Mouse (Mus musculus): ENCODE data around the gene Supt4a. TPM values are rescaled to one million over a fixed set of nuclear protein-coding genes. Genes with fewer than 3 reads are reported as not detected.

The Supt4a gene
- polyA plus RNA-seq (2016; fragmentation: Nextera tagmentation; extraction: Ambion mirVana): 207 and 209 TPM in 2 replicates

GRCm38 (mm10) chr11:87737175-87737740 is at the start of gene Supt4a:
Gene Supt4a (plus strand): TSS chr11:87737552.
- Histone ChIP-seq H3K36me3 (peaks cover 47% of the 10 kb centered on the region), H3K27ac (peak within 1 kb of the TSS; percentile 97), H3K9me3 (replicated peaks) (no peaks in the 10 kb centered on the region), H3K4me3 (peak within 1 kb of the TSS; percentile 89), H3K27me3 (replicated peaks) (no peaks in the 10 kb centered on the region), H3K9ac (peak within 1 kb of the TSS; percentile 89), H3K4me1 (peaks cover 62% of the 10 kb centered on the region), H3K4me2 (peak within 1 kb of the TSS; percentile 89)
- WGBS (ENCODE audit: insufficient replicate concordance): under 1% methylated on average over 57 of the region's 57 CpGs
- ATAC-seq: peak; percentile 88

DNA sequence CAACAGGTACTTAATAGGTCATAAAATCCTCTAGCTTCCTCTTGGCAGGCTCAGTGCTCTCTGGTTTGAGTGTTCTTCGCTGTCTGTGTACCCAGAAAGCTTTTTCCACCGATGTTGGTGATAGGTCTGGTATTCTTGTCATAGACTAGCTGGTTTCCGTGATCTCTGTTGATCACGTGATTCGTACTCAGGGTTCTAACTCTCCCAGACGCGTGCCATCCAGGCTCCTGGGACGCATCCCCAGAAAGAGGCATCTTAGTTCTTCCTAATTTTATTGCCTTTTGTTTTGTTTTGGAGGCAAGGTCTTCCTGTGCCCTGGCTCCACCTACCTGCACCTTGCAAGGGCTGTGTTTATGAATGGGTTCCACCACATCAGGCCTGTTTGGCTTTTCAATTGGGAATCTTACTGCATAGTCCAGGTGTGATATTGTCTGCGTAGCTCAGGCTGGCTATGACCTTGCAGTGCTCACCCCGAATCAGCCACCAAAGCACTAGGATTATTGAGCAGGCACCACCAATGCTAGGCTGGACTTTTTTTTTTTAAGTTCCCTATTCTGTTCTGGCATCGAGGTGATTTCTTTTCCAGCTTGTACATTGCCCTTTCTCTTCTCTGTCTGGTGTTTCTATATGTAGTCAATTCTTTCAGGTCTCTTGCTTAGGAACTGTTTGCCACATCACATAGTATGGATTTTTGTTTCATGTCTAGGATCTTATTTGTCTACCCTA is 48.7 kb upstream of the Supt4a start:
- ATAC-seq: no peak
- Histone ChIP-seq H3K4me1 (peaks cover 77% of the 10 kb centered on the region), H3K27ac (peak overlapping the region; percentile 45; the same call in 1 of the 2 replicates), H3K9me3 (replicated peaks) (no peaks in the 10 kb centered on the region), H3K36me3 (no peaks in the 10 kb centered on the region), H3K4me3 (no peak overlapping the region), H3K9ac (0 out of 2 replicates have a peak overlapping the region, but pooled peaks have one; percentile 6), H3K27me3 (replicated peaks) (no peaks in the 10 kb centered on the region), H3K4me2 (peak overlapping the region; percentile 26)
- 75% methylated on average over 11 of the region's 11 CpGs for WGBS (ENCODE audit: insufficient replicate concordance)

DNA sequence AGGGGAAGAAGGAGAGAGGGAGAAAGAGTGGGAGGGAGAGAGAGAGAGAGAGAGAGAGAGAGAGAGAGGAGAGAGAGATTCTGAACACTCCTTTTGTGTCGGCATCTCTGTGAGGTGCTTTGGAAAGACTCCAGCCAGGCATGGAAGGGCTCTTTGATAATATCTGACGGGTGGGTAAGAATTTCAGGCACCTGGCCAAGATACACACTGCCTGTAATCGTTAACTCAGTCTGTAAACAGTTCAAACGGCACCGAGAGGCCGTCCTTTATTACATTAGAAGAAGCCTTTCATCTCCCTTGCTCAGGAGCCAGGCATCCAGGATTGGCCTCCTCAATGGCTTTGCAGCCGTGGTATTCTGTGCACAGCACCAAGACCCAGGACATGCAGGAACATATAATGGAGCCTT is 47.9 kb upstream of the Supt4a start:
- Histone ChIP-seq H3K4me1 (peaks cover 77% of the 10 kb centered on the region), H3K36me3 (no peaks in the 10 kb centered on the region), H3K4me2 (peak overlapping the region; percentile 54), H3K4me3 (no peak overlapping the region), H3K27ac (peak overlapping the region; percentile 50; the same call in 1 of the 2 replicates), H3K27me3 (replicated peaks) (no peaks in the 10 kb centered on the region), H3K9ac (0 out of 2 replicates have a peak overlapping the region, but pooled peaks have one; percentile 3), H3K9me3 (replicated peaks) (no peaks in the 10 kb centered on the region)
- WGBS (ENCODE audit: insufficient replicate concordance): 50% methylated on average over 7 of the region's 7 CpGs
- peak; percentile 41 for ATAC-seq

- Histone ChIP-seq H3K9me3 (replicated peaks) (no peaks in the 10 kb centered on the region), H3K4me3 (peak overlapping the region; percentile 24), H3K36me3 (no peaks in the 10 kb centered on the region), H3K4me1 (peaks cover 74% of the 10 kb centered on the region), H3K27ac (peak overlapping the region; percentile 50), H3K27me3 (replicated peaks) (no peaks in the 10 kb centered on the region), H3K9ac (peak overlapping the region; percentile 3; the same call in 1 of the 2 replicates), H3K4me2 (peak overlapping the region; percentile 54)
- 41% methylated on average over 16 of the region's 16 CpGs for WGBS (ENCODE audit: insufficient replicate concordance)
- peak; percentile 59 for ATAC-seq
Observed at GRCm38 (mm10) chr11:87690054-87690740, 47.2 kb upstream of the Supt4a start.

- Histone ChIP-seq H3K27ac (no peak overlapping the region), H3K9ac (no peak overlapping the region), H3K4me2 (0 out of 2 replicates have a peak overlapping the region, but pooled peaks have one; percentile 1), H3K4me3 (no peak overlapping the region), H3K9me3 (replicated peaks) (no peaks in the 10 kb centered on the region), H3K27me3 (replicated peaks) (no peaks in the 10 kb centered on the region), H3K36me3 (no peaks in the 10 kb centered on the region), H3K4me1 (peaks cover 51% of the 10 kb centered on the region)
- 59% methylated on average over 14 of the region's 14 CpGs for WGBS (ENCODE audit: insufficient replicate concordance)
- ATAC-seq: no peak
Observed at GRCm38 (mm10) chr11:87697131-87697682, 40.1 kb upstream of the Supt4a start.

DNA sequence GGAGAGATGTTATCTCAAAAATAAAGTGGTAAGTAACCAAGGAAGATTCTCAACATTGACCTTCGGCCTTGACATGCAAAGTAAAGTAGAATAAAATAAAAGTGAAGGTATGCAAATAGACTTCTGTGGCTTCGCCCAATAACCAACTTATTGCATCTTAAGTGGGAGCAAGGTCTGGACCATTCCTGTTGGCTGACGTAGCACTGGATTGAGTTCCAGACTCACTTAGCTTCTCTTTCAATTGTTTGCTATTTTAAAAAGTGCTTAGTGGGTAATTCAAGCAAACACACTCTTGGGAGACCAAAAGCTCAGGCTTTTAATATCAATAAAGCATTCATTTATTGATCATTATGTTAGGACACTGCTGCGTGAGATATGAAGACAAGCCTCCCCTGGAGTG is 39.2 kb upstream of the Supt4a start:
- peaks cover 55% of the 10 kb centered on the region for H3K4me1 ChIP-seq
- no peaks in the 10 kb centered on the region for H3K27me3 ChIP-seq (replicated peaks)
- no peaks in the 10 kb centered on the region for H3K36me3 ChIP-seq
- no peak for ATAC-seq
- WGBS (ENCODE audit: insufficient replicate concordance): 76% methylated on average over 4 of the region's 4 CpGs
- H3K4me2 ChIP-seq: no peak overlapping the region
- no peaks in the 10 kb centered on the region for H3K9me3 ChIP-seq (replicated peaks)
- H3K4me3 ChIP-seq: no peak overlapping the region
- H3K27ac ChIP-seq: no peak overlapping the region
- H3K9ac ChIP-seq: no peak overlapping the region

DNA sequence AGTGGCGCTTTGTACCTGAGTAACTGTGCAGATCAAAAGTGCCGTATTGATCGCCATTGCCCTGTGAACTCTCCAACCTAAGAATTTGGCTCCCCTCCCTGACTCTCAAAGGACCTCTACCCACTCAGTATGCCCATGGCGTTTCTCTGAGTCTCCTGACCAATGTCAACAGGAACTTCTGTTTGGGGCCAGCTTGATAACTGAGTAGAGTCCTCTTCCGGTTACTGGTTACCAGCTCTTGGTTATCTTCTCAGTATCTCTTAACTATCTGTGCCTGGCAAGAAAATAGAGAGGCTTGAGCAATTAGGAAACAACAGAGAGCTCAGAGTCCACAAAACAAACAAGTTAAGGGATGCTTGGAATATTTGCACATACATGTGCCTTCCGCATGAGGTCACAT is 36.2 kb upstream of the Supt4a start:
- 48% methylated on average over 6 of the region's 6 CpGs for WGBS (ENCODE audit: insufficient replicate concordance)
- peak overlapping the region; percentile 78 for H3K27ac ChIP-seq
- no peaks in the 10 kb centered on the region for H3K9me3 ChIP-seq (replicated peaks)
- no peaks in the 10 kb centered on the region for H3K27me3 ChIP-seq (replicated peaks)
- H3K36me3 ChIP-seq: peaks cover 2% of the 10 kb centered on the region; the same call in 1 of the 2 replicates
- peak overlapping the region; percentile 34 for H3K4me2 ChIP-seq
- no peak for ATAC-seq
- H3K9ac ChIP-seq: no peak overlapping the region
- no peak overlapping the region for H3K4me3 ChIP-seq
- H3K4me1 ChIP-seq: peaks cover 84% of the 10 kb centered on the region

DNA sequence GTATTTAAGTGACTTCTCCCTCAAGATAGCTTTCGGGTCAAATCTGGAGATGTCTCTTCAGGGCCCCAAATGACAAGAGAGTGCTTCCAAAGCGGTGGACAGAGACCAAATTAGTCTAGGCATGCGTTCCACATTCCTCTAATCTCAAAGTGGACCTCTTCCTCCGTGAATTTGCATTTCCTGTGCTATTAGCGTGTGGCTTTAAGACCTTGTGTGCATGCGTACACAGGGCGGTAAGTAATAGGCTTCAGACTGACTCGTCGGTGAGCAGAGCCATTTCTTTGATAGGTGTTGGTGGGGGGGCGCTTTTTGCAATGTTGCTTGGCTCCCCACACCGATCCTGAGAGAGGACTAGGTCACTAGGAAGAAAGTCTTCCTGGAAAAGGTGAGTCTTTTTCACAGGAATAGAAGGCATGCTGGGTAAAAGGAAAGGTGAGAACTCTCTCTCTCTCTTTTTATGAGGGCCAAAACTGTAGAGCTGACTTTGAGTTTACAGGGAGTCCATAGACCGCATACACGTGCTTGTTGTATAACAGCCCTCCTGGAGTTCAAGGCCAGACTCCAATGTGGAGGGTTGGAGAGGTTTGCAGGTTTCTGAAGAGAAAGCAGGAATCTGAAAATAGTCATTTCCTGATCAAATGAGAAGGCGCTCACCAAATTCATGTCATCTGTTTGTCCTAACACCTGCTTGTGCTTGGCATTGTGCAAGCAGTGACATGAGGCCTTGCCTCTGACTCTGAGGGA is 35.3 kb upstream of the Supt4a start:
- Histone ChIP-seq H3K4me1 (peaks cover 84% of the 10 kb centered on the region), H3K4me2 (peak overlapping the region; percentile 34), H3K27me3 (replicated peaks) (no peaks in the 10 kb centered on the region), H3K9me3 (replicated peaks) (no peaks in the 10 kb centered on the region), H3K36me3 (peaks cover 2% of the 10 kb centered on the region; the same call in 1 of the 2 replicates), H3K4me3 (no peak overlapping the region; the same call in 1 of the 2 replicates), H3K9ac (peak overlapping the region; percentile 28; the same call in 1 of the 2 replicates), H3K27ac (peak overlapping the region; percentile 78)
- no peak for ATAC-seq
- 36% methylated on average over 14 of the region's 14 CpGs for WGBS (ENCODE audit: insufficient replicate concordance)

- H3K27ac ChIP-seq: peak overlapping the region; percentile 72
- WGBS (ENCODE audit: insufficient replicate concordance): 53% methylated on average over 5 of the region's 5 CpGs
- ATAC-seq: peak; percentile 83
- H3K4me2 ChIP-seq: peak overlapping the region; percentile 47
- peaks cover 2% of the 10 kb centered on the region; the same call in 1 of the 2 replicates for H3K36me3 ChIP-seq
- H3K9ac ChIP-seq: peak overlapping the region; percentile 37; the same call in 1 of the 2 replicates
- no peak overlapping the region for H3K4me3 ChIP-seq
- H3K9me3 ChIP-seq (replicated peaks): no peaks in the 10 kb centered on the region
- no peaks in the 10 kb centered on the region for H3K27me3 ChIP-seq (replicated peaks)
- H3K4me1 ChIP-seq: peaks cover 90% of the 10 kb centered on the region
Observed at GRCm38 (mm10) chr11:87703654-87704053, 33.7 kb upstream of the Supt4a start.

GRCm38 (mm10) chr11:87704289-87704688 is 33.1 kb upstream of the Supt4a start:
- 69% methylated on average over 9 of the region's 9 CpGs for WGBS (ENCODE audit: insufficient replicate concordance)
- Histone ChIP-seq H3K4me1 (peaks cover 93% of the 10 kb centered on the region), H3K9ac (peak overlapping the region; percentile 37), H3K27me3 (replicated peaks) (no peaks in the 10 kb centered on the region), H3K36me3 (peaks cover 2% of the 10 kb centered on the region; the same call in 1 of the 2 replicates), H3K9me3 (replicated peaks) (no peaks in the 10 kb centered on the region), H3K27ac (peak overlapping the region; percentile 72), H3K4me2 (peak overlapping the region; percentile 47), H3K4me3 (no peak overlapping the region)
- ATAC-seq: no peak

DNA sequence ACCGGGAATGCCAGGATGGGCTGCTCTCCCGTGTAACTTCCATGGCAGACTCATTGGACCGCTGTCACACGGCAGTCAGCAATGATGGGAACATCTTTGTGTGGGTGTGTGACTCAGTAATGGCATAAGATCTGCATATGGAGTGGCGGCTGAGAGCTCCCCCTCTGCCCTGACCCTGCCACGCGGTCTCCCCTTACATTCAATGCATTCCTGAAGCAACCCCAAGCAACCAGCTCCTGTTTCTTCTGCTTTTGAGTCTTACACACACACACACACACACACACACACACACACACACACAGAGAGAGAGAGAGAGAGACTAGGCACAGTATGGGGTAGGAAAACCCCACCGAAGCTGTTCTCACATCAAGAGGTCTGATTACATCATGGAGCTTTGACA is 29.8 kb upstream of the Supt4a start:
- Histone ChIP-seq H3K4me1 (peaks cover 94% of the 10 kb centered on the region), H3K9ac (no peak overlapping the region), H3K27me3 (replicated peaks) (no peaks in the 10 kb centered on the region), H3K27ac (no peak overlapping the region), H3K4me2 (no peak overlapping the region), H3K9me3 (replicated peaks) (no peaks in the 10 kb centered on the region), H3K4me3 (no peak overlapping the region), H3K36me3 (peaks cover 2% of the 10 kb centered on the region; the same call in 1 of the 2 replicates)
- 59% methylated on average over 8 of the region's 8 CpGs for WGBS (ENCODE audit: insufficient replicate concordance)
- no peak for ATAC-seq

All from liver, embryonic 12.5 days (tissue).